Mouse (Mus musculus) midbrain, postnatal 0 days (tissue): Measurements from ENCODE around the gene Slc35a2. TPM values are rescaled to one million over a fixed set of nuclear protein-coding genes. Genes with fewer than 3 reads are reported as not detected.

Source experiments
- ATAC-seq: fragments of 200-750 bp; cut with Nextera tagmentation; 2 replicates; pipeline ENCODE4 v1.8.0; 2017; ENCODE audit warnings: moderate number of reproducible peaks, mild to moderate bottlenecking, moderate TSS enrichment, moderate library complexity; ENCODE audit not compliant: low FRiP score
- DNase-seq: peaks from one replicate; pipeline ENCODE4 v3.0.0-alpha.2; 2015; ENCODE audit warnings: low spot score
- H3K27ac ChIP-seq: fragments of 300-500 bp; sonication (generic); 2 replicates; pipeline ENCODE4 v1.5.1; 2014; ENCODE audit warnings: low read depth, mild to moderate bottlenecking, low read length, mixed read lengths
- H3K27me3 ChIP-seq: fragments of 300-500 bp; sonication (generic); 2 replicates; pipeline ENCODE4 v1.6.1; 2014; ENCODE audit warnings: low read length, control low read depth, mixed read lengths; ENCODE audit not compliant: insufficient read depth
- H3K36me3 ChIP-seq: fragments of 300-500 bp; sonication (generic); 2 replicates; pipeline ENCODE4 v1.6.1; 2014; ENCODE audit warnings: low read length, control low read depth, mixed read lengths; ENCODE audit not compliant: insufficient read depth
- H3K4me1 ChIP-seq: fragments of 300-500 bp; sonication (generic); 2 replicates; pipeline ENCODE4 v1.6.1; 2014; ENCODE audit warnings: mild to moderate bottlenecking, control low read depth, antibody characterized with exemption, low read length, mixed read lengths; ENCODE audit not compliant: insufficient read depth
- H3K4me2 ChIP-seq: fragments of 300-500 bp; sonication (generic); 2 replicates; pipeline ENCODE4 v1.6.1; 2014; ENCODE audit warnings: low read depth, mild to moderate bottlenecking, low read length, mixed read lengths; ENCODE audit not compliant: poor library complexity, severe bottlenecking
- H3K4me3 ChIP-seq: fragments of 300-500 bp; sonication (generic); 2 replicates; pipeline ENCODE4 v1.5.1; 2014; ENCODE audit warnings: low read depth, mild to moderate bottlenecking, low read length, moderate library complexity
- H3K9ac ChIP-seq: fragments of 300-500 bp; sonication (generic); replicated peaks from 2 replicates; pipeline ENCODE4 v1.6.1; 2014; ENCODE audit warnings: mild to moderate bottlenecking, low read length, moderate library complexity, mixed read lengths; ENCODE audit not compliant: poor library complexity, severe bottlenecking
- H3K9me3 ChIP-seq: fragments of 300-500 bp; sonication (generic); 2 replicates; pipeline ENCODE4 v1.6.1; 2016; ENCODE audit warnings: low read length, control low read depth
- CTCF ChIP-seq: IDR thresholded peaks from 2 replicates; pipeline ENCODE4 v1.5.1; 2016; ENCODE audit warnings: antibody characterized with exemption, mild to moderate bottlenecking
- WGBS: fragments of 180-500 bp; shearing (Covaris S2); extraction: QIAGEN DNeasy Blood & Tissue Kit; methylation state at CpG from one replicate; pipeline ENCODE4 v1.1.7; 2014; 5-methylcytosine and 5-hydroxymethylcytosine counted together
- polyA plus RNA-seq: library from polyadenylated mRNA; unstranded; fragments of >200 nt; fragmentation: Nextera tagmentation; extraction: Ambion mirVana; gene quantifications from 2 replicates; pipeline ENCODE4 v1.2.1, GENCODE M21; 2015
- total RNA-seq: library from RNA; depleted of rRNA; stranded (reverse); fragments of >200 nt; gene quantifications from 2 replicates; pipeline ENCODE4 v1.2.3, GENCODE M21; 2014

Gene Slc35a2
- total and polyA plus RNA-seq, 2 experiments from 2014 or later = 42.9 to 67.0 TPM

GRCm38 (mm10) chrX:7847845-7848244 lies 36.0 kb upstream of the Slc35a2 start:
- no peaks in the 10 kb centered on the region for H3K9me3 ChIP-seq
- H3K4me2 ChIP-seq = no peak overlapping the region
- 54% methylated on average over 2 of the region's 2 CpGs for WGBS
- H3K27me3 ChIP-seq = no peaks in the 10 kb centered on the region
- no peak for TF ChIP-seq CTCF
- ATAC-seq = no peak; the same call in 1 of the 2 replicates
- H3K36me3 ChIP-seq = 0 out of 2 replicates have a peak, but pooled peaks cover 3% of the 10 kb centered on the region
- no peak overlapping the region for H3K27ac ChIP-seq
- H3K4me1 ChIP-seq = no peaks in the 10 kb centered on the region
- no peak overlapping the region for H3K4me3 ChIP-seq
- no peak overlapping the region for H3K9ac ChIP-seq
- DNase-seq = peak; percentile 68

DNA sequence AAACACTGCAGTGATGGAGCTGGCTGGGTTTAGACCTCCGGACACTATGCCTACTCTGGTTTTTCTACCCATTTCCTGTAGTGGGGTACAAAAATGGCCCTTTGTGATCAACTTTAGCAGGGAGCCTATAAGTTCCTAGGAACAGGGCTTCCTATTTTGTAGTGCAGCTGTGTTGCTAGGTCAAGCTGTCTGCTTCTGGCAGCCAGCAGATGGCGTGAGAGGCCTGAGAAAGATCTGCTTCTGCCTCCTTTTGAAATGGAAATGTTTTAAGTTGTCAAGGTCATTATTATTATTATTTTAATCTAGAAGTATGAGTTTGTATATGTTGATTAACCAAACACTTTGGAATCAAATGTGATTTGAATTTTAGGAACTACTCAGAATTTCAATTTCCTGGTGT lies 29.2 kb upstream of the Slc35a2 start:
- H3K4me2 ChIP-seq = no peak overlapping the region
- H3K27ac ChIP-seq = no peak overlapping the region
- H3K4me1 ChIP-seq = no peaks in the 10 kb centered on the region
- H3K27me3 ChIP-seq = no peaks in the 10 kb centered on the region
- ATAC-seq (no peak), DNase-seq (peak; percentile 42)
- 49% methylated on average over 2 of the region's 2 CpGs for WGBS
- no peak overlapping the region for H3K4me3 ChIP-seq
- no peak overlapping the region for H3K9ac ChIP-seq
- H3K36me3 ChIP-seq = no peaks in the 10 kb centered on the region
- TF ChIP-seq CTCF = peak; percentile 67
- no peaks in the 10 kb centered on the region for H3K9me3 ChIP-seq

- no peaks in the 10 kb centered on the region for H3K4me1 ChIP-seq
- no peak for DNase-seq
- no peak overlapping the region for H3K4me3 ChIP-seq
- no peak overlapping the region for H3K4me2 ChIP-seq
- WGBS = 90% methylated on average over 3 of the region's 3 CpGs
- no peak for ATAC-seq
- no peaks in the 10 kb centered on the region for H3K36me3 ChIP-seq
- H3K9me3 ChIP-seq = no peaks in the 10 kb centered on the region
- no peaks in the 10 kb centered on the region for H3K27me3 ChIP-seq
- TF ChIP-seq CTCF = no peak
- no peak overlapping the region for H3K27ac ChIP-seq
- no peak overlapping the region for H3K9ac ChIP-seq
Measured at GRCm38 (mm10) chrX:7859191-7859753, 24.6 kb upstream of the Slc35a2 start.

- 0 out of 2 replicates have a peak, but pooled peaks cover 3% of the 10 kb centered on the region for H3K36me3 ChIP-seq
- H3K4me3 ChIP-seq = no peak overlapping the region
- TF ChIP-seq CTCF = no peak
- H3K9ac ChIP-seq = no peak overlapping the region
- no peaks in the 10 kb centered on the region for H3K4me1 ChIP-seq
- no peaks in the 10 kb centered on the region for H3K9me3 ChIP-seq
- H3K4me2 ChIP-seq = no peak overlapping the region
- no peaks in the 10 kb centered on the region for H3K27me3 ChIP-seq
- WGBS = 83% methylated on average over 1 of the region's 1 CpGs
- no peak overlapping the region for H3K27ac ChIP-seq
- ATAC-seq (no peak), DNase-seq (no peak)
Measured at GRCm38 (mm10) chrX:7863181-7863580, 20.6 kb upstream of the Slc35a2 start.

DNA sequence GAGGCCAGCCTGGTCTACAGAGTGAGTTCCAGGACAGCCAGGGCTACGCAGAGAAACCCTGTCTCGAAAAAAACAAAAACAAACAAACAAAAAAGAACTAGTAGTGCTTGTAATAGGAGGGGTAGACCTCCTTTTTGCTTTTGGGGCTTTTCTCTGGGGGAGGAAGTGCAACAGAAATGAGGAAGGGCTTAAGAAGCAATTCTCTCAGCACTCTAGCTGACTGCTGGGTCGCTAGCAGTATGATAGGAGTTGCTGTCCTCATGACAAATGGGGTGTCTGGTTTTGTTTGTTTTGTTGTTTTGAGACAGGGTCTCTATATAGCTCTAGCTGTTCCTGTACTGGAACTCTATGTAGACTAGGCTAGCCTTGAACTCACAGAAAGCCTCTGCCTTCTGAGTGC lies 19.3 kb upstream of the Slc35a2 start:
- no peaks in the 10 kb centered on the region for H3K27me3 ChIP-seq
- TF ChIP-seq CTCF = no peak
- no peak overlapping the region for H3K4me2 ChIP-seq
- H3K27ac ChIP-seq = no peak overlapping the region
- no peak overlapping the region for H3K4me3 ChIP-seq
- no peaks in the 10 kb centered on the region for H3K9me3 ChIP-seq
- ATAC-seq = no peak
- no peak for DNase-seq
- WGBS = 83% methylated on average over 3 of the region's 3 CpGs
- H3K4me1 ChIP-seq = no peaks in the 10 kb centered on the region
- H3K9ac ChIP-seq = no peak overlapping the region
- 0 out of 2 replicates have a peak, but pooled peaks cover 5% of the 10 kb centered on the region for H3K36me3 ChIP-seq

GRCm38 (mm10) chrX:7865343-7865742 lies 18.5 kb upstream of the Slc35a2 start:
- ATAC-seq (no peak), DNase-seq (no peak)
- Histone ChIP-seq H3K4me3 (no peak overlapping the region), H3K4me1 (no peaks in the 10 kb centered on the region), H3K27ac (no peak overlapping the region), H3K4me2 (no peak overlapping the region), H3K9ac (no peak overlapping the region), H3K27me3 (no peaks in the 10 kb centered on the region), H3K36me3 (0 out of 2 replicates have a peak, but pooled peaks cover 5% of the 10 kb centered on the region), H3K9me3 (no peaks in the 10 kb centered on the region)
- WGBS = 77% methylated on average over 2 of the region's 2 CpGs
- no peak for TF ChIP-seq CTCF
